Mouse (Mus musculus): ENCODE results near the gene Zgpat. TPM values are rescaled to one million over a fixed set of nuclear protein-coding genes. Genes with fewer than 3 reads are reported as not detected.

Zgpat gene
- polyA plus RNA-seq, 1 experiment from 2014 or later, result 44.6 TPM

DNA sequence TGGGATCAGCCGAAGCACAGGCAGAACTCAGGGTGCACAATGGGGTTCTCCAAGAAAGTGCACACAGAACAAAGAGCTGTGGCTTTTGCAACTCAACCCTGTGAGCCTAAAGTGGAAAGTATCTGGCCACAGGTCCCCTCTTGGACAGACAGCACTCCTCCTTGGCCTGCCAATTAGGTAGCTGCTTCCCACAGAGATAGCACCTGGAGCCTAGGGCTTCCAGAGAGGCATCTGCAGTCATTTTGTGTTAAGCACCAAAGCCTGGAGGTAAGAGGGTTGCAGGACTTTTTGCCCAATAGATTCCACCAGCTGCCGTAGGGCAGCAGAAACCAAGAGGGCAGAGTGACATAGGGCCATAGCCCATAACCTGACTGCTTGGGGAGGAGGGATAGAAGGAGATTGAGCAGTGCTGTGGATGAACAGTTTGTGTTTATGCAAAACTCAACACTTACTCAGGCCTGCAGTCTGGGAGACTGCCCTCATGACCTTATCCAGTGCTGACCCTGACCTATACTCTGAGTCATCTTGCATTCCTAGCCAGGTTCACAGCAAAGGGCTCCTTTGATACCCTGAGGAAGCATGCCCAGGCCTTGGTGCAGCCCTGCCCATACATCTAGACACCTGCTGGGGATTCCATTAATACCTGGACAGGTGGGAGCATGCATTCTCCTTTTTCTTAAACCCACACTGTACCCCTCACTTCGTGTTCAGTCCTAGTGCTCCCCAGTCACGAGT, 25.6 kb downstream of the Zgpat start:
- Histone ChIP-seq H3K27me3 (replicated peaks; ENCODE audit: control insufficient read depth, insufficient read depth, low read length) (no peaks in the 10 kb centered on the region), H3K4me1 (ENCODE audit: control insufficient read depth, insufficient read depth, low read length) (no peaks in the 10 kb centered on the region), H3K9me3 (replicated peaks; ENCODE audit: control insufficient read depth, low read length) (no peaks in the 10 kb centered on the region), H3K9ac (ENCODE audit: low read length) (no peak overlapping the region), H3K36me3 (ENCODE audit: control insufficient read depth, insufficient read depth, low read length) (peaks cover 30% of the 10 kb centered on the region), H3K4me3 (ENCODE audit: low read depth, low read length) (no peak overlapping the region), H3K4me2 (ENCODE audit: low read length) (no peak overlapping the region), H3K27ac (ENCODE audit: low read depth, low read length) (no peak overlapping the region)
- 78% methylated on average over 4 of the region's 4 CpGs for WGBS
- ATAC-seq (no peak), DNase-seq (ENCODE audit: low spot score) (no peak)

DNA sequence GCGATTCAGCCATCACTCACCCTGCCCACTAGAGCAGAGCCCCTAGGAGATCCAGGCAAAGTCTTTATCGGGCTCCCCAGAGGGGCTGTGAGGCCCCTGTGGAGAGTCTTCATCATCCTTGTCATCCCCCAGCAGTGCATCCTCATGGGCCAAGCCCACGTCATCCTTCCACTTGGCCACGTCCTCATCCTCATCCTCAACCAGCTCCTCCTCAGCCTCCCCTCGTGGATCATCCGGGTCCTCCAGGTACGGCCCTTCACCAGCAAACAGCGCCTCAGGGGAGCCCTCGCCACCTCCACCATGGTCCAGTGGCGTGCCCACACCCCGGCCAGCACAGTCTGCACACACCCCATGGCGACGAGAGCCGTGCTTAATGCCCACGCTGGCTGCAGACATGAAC, 26.3 kb downstream of the Zgpat start:
- Histone ChIP-seq H3K9me3 (replicated peaks; ENCODE audit: control insufficient read depth, low read length) (no peaks in the 10 kb centered on the region), H3K4me1 (ENCODE audit: control insufficient read depth, insufficient read depth, low read length) (no peaks in the 10 kb centered on the region), H3K4me2 (ENCODE audit: low read length) (no peak overlapping the region), H3K27me3 (replicated peaks; ENCODE audit: control insufficient read depth, insufficient read depth, low read length) (no peaks in the 10 kb centered on the region), H3K4me3 (ENCODE audit: low read depth, low read length) (no peak overlapping the region), H3K27ac (ENCODE audit: low read depth, low read length) (no peak overlapping the region), H3K36me3 (ENCODE audit: control insufficient read depth, insufficient read depth, low read length) (peaks cover 22% of the 10 kb centered on the region), H3K9ac (ENCODE audit: low read length) (no peak overlapping the region)
- 89% methylated on average over 15 of the region's 15 CpGs for WGBS
- ATAC-seq, result no peak
- no peak for DNase-seq (ENCODE audit: low spot score)

- Histone ChIP-seq H3K9ac (ENCODE audit: low read length) (no peak overlapping the region), H3K4me1 (ENCODE audit: control insufficient read depth, insufficient read depth, low read length) (no peaks in the 10 kb centered on the region), H3K4me2 (ENCODE audit: low read length) (no peak overlapping the region), H3K36me3 (ENCODE audit: control insufficient read depth, insufficient read depth, low read length) (peaks cover 19% of the 10 kb centered on the region), H3K27ac (ENCODE audit: low read depth, low read length) (no peak overlapping the region), H3K9me3 (replicated peaks; ENCODE audit: control insufficient read depth, low read length) (no peaks in the 10 kb centered on the region), H3K27me3 (replicated peaks; ENCODE audit: control insufficient read depth, insufficient read depth, low read length) (no peaks in the 10 kb centered on the region), H3K4me3 (ENCODE audit: low read depth, low read length) (no peak overlapping the region)
- 78% methylated on average over 2 of the region's 2 CpGs for WGBS
- ATAC-seq (no peak), DNase-seq (ENCODE audit: low spot score) (no peak)
Measured at GRCm38 (mm10) chr2:181391541-181391940, 26.8 kb downstream of the Zgpat start.

- Histone ChIP-seq H3K4me3 (ENCODE audit: low read depth, low read length) (no peak overlapping the region), H3K4me1 (ENCODE audit: control insufficient read depth, insufficient read depth, low read length) (no peaks in the 10 kb centered on the region), H3K36me3 (ENCODE audit: control insufficient read depth, insufficient read depth, low read length) (peaks cover 8% of the 10 kb centered on the region), H3K4me2 (ENCODE audit: low read length) (no peak overlapping the region), H3K27ac (ENCODE audit: low read depth, low read length) (no peak overlapping the region), H3K9ac (ENCODE audit: low read length) (no peak overlapping the region), H3K27me3 (replicated peaks; ENCODE audit: control insufficient read depth, insufficient read depth, low read length) (no peaks in the 10 kb centered on the region), H3K9me3 (replicated peaks; ENCODE audit: control insufficient read depth, low read length) (no peaks in the 10 kb centered on the region)
- DNase-seq (ENCODE audit: low spot score), result peak; percentile 92
- 41% methylated on average over 4 of the region's 4 CpGs for WGBS
- peak; percentile 71; the same call in 1 of the 2 replicates for ATAC-seq
Measured at GRCm38 (mm10) chr2:181392600-181393213, 28.0 kb downstream of the Zgpat start.

DNA sequence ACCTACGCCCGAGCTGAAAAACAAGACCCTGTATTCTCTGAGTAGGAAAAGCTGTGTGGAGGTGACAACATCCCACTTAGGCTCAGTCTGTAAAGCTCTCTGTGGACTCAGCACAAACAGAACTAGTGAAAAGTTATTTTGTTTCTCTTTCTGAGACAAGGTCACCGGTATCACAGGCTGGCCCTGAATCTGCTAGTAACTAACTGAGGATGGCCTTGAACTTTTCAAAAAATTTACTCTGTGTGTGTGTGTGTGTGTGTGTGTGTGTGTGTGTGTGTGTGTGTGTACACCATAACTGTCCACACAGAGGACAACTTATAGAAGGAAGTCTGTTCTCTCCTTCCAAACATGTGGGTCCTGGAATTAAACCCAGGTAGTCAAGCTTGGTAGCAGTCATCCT, 29.4 kb downstream of the Zgpat start:
- WGBS, result 95% methylated on average over 3 of the region's 3 CpGs
- no peak for ATAC-seq

GRCm38 (mm10) chr2:181397207-181397761, 32.6 kb downstream of the Zgpat start:
- 60% methylated on average over 5 of the region's 5 CpGs for WGBS
- no peaks in the 10 kb centered on the region for H3K9me3 ChIP-seq (replicated peaks; ENCODE audit: control insufficient read depth, low read length)

More for the DNA sequence above, 29.4 kb downstream of the Zgpat start:
- Histone ChIP-seq H3K4me3 (ENCODE audit: low read depth, low read length) (no peak overlapping the region), H3K9ac (ENCODE audit: low read length) (no peak overlapping the region), H3K9me3 (replicated peaks; ENCODE audit: control insufficient read depth, low read length) (no peaks in the 10 kb centered on the region), H3K27me3 (replicated peaks; ENCODE audit: control insufficient read depth, insufficient read depth, low read length) (no peaks in the 10 kb centered on the region), H3K4me1 (ENCODE audit: control insufficient read depth, insufficient read depth, low read length) (no peaks in the 10 kb centered on the region), H3K36me3 (ENCODE audit: control insufficient read depth, insufficient read depth, low read length) (peaks cover 7% of the 10 kb centered on the region), H3K27ac (ENCODE audit: low read depth, low read length) (no peak overlapping the region), H3K4me2 (ENCODE audit: low read length) (no peak overlapping the region)
- no peak for DNase-seq (ENCODE audit: low spot score)

DNA sequence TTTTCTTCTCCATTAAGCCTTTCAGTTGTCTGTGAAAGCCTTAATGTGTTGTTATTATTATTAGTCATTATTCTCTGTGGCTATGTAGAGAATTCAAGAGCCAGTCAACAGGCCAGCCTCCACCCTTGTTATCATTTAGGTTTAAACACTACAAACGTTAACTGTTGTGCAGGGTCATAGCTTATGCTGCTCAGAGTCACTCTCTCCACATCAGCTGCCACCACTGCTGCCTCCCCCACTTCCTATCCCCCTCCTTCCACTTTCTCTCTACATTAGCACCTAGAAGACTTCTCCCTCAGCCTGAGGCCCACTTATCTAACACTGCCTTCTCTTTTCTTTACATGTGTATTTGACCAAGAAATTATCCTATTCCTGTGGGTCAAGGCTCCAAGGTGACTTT, 36.8 kb downstream of the Zgpat start:
- H3K36me3 ChIP-seq (ENCODE audit: control insufficient read depth, insufficient read depth, low read length), result no peaks in the 10 kb centered on the region
- H3K9me3 ChIP-seq (replicated peaks; ENCODE audit: control insufficient read depth, low read length), result no peaks in the 10 kb centered on the region
- no peak for DNase-seq (ENCODE audit: low spot score)
- H3K27ac ChIP-seq (ENCODE audit: low read depth, low read length), result no peak overlapping the region
- ATAC-seq, result no peak
- H3K9ac ChIP-seq (ENCODE audit: low read length), result no peak overlapping the region
- H3K4me3 ChIP-seq (ENCODE audit: low read depth, low read length), result no peak overlapping the region
- H3K4me1 ChIP-seq (ENCODE audit: control insufficient read depth, insufficient read depth, low read length), result no peaks in the 10 kb centered on the region
- H3K27me3 ChIP-seq (replicated peaks; ENCODE audit: control insufficient read depth, insufficient read depth, low read length), result no peaks in the 10 kb centered on the region
- no peak overlapping the region for H3K4me2 ChIP-seq (ENCODE audit: low read length)
- 44% methylated on average over 1 of the region's 1 CpGs for WGBS

More at GRCm38 (mm10) chr2:181397207-181397761, 32.6 kb downstream of the Zgpat start:
- H3K4me1 ChIP-seq (ENCODE audit: control insufficient read depth, insufficient read depth, low read length), result no peaks in the 10 kb centered on the region
- 0 out of 2 replicates have a peak overlapping the region, but pooled peaks have one; percentile 5 for H3K9ac ChIP-seq (ENCODE audit: low read length)
- no peak overlapping the region for H3K4me2 ChIP-seq (ENCODE audit: low read length)
- no peaks in the 10 kb centered on the region for H3K27me3 ChIP-seq (replicated peaks; ENCODE audit: control insufficient read depth, insufficient read depth, low read length)
- no peak for ATAC-seq
- H3K36me3 ChIP-seq (ENCODE audit: control insufficient read depth, insufficient read depth, low read length), result no peaks in the 10 kb centered on the region; the same call in 1 of the 2 replicates
- DNase-seq (ENCODE audit: low spot score), result no peak
- no peak overlapping the region for H3K27ac ChIP-seq (ENCODE audit: low read depth, low read length)
- H3K4me3 ChIP-seq (ENCODE audit: low read depth, low read length), result no peak overlapping the region

DNA sequence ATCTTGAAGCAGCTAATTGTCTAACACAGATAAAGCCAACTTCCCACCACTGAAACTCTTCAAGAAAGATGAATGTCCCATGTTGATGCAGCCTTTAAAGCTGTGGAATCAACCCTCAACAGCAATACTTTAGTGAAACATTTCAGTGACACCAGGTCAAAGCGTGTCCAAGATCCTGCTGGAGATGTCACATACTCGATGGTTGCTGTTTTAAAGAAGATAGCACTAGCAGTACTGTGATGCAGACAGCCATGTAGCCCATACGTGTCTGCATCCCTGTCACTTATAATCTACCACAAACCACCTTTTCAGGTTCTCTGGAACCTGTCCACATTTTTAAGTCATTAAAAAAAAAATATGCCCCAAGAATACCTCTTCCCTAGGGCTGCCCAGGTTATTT, 39.0 kb downstream of the Zgpat start:
- H3K9me3 ChIP-seq (replicated peaks; ENCODE audit: control insufficient read depth, low read length), result no peaks in the 10 kb centered on the region
- DNase-seq (ENCODE audit: low spot score) (no peak), ATAC-seq (no peak)
- no peaks in the 10 kb centered on the region for H3K4me1 ChIP-seq (ENCODE audit: control insufficient read depth, insufficient read depth, low read length)
- H3K27ac ChIP-seq (ENCODE audit: low read depth, low read length), result no peak overlapping the region
- no peak overlapping the region for H3K9ac ChIP-seq (ENCODE audit: low read length)
- H3K4me3 ChIP-seq (ENCODE audit: low read depth, low read length), result no peak overlapping the region
- no peak overlapping the region for H3K4me2 ChIP-seq (ENCODE audit: low read length)
- WGBS, result 87% methylated on average over 3 of the region's 3 CpGs
- H3K27me3 ChIP-seq (replicated peaks; ENCODE audit: control insufficient read depth, insufficient read depth, low read length), result no peaks in the 10 kb centered on the region
- H3K36me3 ChIP-seq (ENCODE audit: control insufficient read depth, insufficient read depth, low read length), result 0 out of 2 replicates have a peak, but pooled peaks cover 2% of the 10 kb centered on the region

DNA sequence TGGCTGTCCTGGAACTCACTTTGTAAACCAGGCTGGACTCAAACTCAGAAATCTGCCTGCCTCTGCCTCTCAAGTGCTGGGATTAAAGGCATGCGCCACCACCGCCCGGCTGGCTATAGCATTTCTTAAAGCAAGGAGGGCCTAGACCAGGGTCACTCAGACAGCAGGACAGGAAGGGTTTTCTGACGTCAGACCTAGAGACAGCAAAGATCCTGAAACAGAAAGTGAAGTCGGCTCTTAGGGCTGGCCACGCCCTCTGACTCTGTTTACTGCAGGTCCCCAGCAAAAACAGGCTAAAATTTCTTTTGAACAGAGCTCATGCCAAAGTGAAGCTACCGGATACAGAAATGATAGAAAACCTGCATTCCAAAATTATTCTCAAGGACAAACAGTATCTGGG, 44.9 kb downstream of the Zgpat start:
- 0 out of 2 replicates have a peak, but pooled peaks cover 2% of the 10 kb centered on the region for H3K36me3 ChIP-seq (ENCODE audit: control insufficient read depth, insufficient read depth, low read length)
- no peak overlapping the region for H3K4me3 ChIP-seq (ENCODE audit: low read depth, low read length)
- no peak for ATAC-seq
- no peaks in the 10 kb centered on the region for H3K4me1 ChIP-seq (ENCODE audit: control insufficient read depth, insufficient read depth, low read length)
- no peak overlapping the region for H3K9ac ChIP-seq (ENCODE audit: low read length)
- H3K27ac ChIP-seq (ENCODE audit: low read depth, low read length), result no peak overlapping the region
- DNase-seq (ENCODE audit: low spot score), result no peak
- H3K27me3 ChIP-seq (replicated peaks; ENCODE audit: control insufficient read depth, insufficient read depth, low read length), result no peaks in the 10 kb centered on the region
- no peak overlapping the region for H3K4me2 ChIP-seq (ENCODE audit: low read length)
- WGBS, result 88% methylated on average over 7 of the region's 7 CpGs
- H3K9me3 ChIP-seq (replicated peaks; ENCODE audit: control insufficient read depth, low read length), result no peaks in the 10 kb centered on the region

All from forebrain, embryonic 14.5 days (tissue).